Mouse (Mus musculus) frontal cortex, adult (tissue): Measurements from ENCODE around the gene Olfr1160.
"Not testable (repeated sequence)": the region's sequence is repeated elsewhere in the genome, so short reads cannot be mapped to it uniquely, and the experiment has no call there.

Experiments
- ATAC-seq: cut with Nextera tagmentation; 2 replicates; pipeline ENCODE4 v1.9.2; 2017; ENCODE audit warnings: mild to moderate bottlenecking, moderate library complexity, mixed read lengths; ENCODE audit not compliant: low TSS enrichment

The Olfr1160 gene

DNA sequence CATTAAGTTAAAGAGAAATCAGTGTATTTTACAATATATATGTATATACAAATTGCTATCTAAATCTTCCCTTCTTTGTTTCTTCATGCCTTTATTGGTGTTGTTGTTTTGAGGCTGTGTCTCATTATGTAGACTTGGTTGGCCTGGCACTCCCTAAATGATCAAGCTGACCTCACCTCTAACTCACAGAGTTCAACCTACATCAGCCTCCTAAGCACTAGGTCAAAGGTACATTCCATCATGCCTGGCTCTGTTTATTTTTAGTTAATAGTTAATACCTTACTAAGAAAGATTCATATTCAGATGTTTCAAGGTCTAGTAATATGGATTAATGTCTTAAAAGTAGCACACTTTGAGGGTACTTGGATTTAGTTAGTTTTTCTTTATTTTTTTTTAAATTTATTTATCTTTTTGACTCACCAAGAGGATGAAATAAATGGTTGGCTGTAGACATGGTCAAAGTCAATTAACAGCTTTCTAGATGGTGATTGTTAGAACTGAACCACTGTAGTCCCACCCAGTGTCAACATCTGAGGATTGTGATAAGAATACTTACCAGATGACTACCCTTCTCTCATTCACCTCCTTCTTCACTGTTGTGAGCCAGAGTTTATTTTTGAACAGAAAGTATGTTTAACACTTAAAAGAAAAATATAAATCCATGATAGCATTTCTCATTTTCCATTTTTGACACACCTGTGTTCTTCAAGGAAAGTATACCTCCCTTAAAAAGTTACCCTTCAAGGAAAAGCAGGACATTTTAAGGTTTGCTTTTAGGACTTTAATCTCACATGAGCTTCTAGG is at the start of gene Olfr1160:
TSS of gene Olfr1160 (minus strand) at position 754 of the 804 bp plus-strand sequence.
- no peak for ATAC-seq

DNA sequence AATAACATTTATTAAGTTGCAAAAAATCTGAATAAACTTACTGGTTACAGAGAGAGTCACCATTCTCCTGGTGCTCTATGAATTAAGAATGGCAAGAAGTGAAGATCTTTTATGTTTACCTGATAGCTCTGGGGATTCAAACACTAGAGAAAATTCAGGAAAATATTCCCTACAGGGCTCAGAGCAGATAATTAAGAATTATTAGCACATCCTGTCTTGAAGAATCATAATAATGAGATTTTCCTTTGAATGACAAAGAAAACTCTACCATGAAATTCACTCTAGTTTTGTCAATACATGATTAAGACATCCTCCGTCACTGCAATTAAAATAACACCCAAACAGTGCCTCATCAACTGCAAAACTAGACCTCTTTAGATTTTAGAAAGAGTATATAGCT is 43.0 kb upstream of the Olfr1160 start, which contains the start of gene Olfr1162:
TSS of gene Olfr1162 (minus strand) at position 101 of the 400 bp plus-strand sequence.
- no peak for ATAC-seq

DNA sequence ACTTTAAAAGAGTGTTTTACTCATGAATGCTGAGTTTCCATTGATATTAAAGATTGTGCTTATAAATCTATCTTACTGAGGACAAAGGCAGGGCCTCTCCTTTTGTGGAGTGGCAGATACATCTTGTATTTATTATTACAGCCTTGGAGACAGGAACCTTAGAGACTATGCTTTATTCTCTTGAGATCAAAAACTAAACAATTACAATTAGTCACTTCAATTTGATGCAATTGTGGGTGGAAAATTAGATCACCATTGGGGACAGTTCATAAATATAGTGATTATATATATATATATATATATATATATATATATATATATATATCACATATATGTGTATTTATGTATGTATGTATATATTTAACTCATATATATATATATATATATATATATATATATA is 29.5 kb upstream of the Olfr1160 start, which contains the start of gene Olfr73:
TSS of gene Olfr73 (minus strand) at position 101 of the 400 bp plus-strand sequence.
- ATAC-seq: no peak

DNA sequence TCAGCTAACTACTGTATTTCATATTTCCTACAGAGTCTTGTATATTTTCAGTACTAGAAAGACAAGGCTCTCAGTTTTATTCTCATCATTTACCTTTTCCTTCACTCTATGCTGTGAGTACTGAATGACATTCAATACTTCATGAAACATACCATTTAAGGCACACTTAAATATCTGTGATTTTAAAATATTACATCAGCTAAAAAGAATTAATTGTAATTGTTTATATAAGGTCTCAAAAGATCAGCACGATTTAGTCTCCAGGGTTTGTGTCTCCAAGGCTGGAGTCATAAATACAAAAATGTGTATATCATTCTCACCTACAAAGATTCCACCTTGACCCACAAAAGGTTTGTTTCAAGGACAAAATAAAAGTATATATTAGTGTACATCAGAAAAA is 14.4 kb upstream of the Olfr1160 start, which contains the start of gene Olfr1161:
TSS of gene Olfr1161 (plus strand) at position 301 of the 400 bp plus-strand sequence.
- ATAC-seq: not testable (repeated sequence)

DNA sequence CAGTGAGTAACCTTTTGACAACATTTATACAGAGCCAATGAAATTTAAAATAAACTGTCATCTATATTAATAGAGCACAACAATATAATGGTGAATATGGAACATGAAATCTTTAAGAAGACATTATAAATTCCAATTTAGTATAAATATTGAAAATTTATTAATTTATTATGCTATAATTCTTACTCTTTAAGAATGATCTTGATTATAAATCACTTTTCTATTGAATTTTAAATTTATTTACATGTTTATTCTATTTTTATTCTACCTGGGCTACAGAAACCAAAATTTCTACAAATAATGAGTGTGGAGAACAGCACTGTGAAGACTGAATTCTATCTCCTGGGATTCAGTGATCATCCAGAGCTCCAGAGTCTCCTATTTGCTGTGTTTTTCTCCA is 18.3 kb downstream of the Olfr1160 start, which contains the start of gene Olfr1158:
TSS of gene Olfr1158 (plus strand) at position 301 of the 400 bp plus-strand sequence.
- no peak for ATAC-seq

DNA sequence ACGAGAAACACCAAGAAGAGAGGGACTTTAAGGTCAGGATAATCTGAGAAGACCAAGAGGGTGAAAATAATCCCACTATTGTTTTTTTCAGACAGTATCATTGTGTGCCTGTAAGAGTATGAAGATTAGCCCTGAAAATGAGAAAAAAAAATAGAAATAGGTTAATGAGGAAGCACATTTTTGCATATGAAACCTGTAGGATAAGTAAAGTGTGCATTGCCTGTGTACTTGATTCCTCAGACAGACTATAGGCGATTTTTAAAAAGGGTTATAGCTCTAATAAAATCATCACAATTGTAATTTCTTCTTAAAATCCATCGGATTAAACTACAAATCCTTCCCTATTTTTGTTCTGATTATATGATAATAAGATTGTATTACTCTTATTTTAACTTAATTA is 33.5 kb downstream of the Olfr1160 start, which contains the start of gene Olfr74:
TSS of gene Olfr74 (minus strand) at position 101 of the 400 bp plus-strand sequence.
- no peak for ATAC-seq

DNA sequence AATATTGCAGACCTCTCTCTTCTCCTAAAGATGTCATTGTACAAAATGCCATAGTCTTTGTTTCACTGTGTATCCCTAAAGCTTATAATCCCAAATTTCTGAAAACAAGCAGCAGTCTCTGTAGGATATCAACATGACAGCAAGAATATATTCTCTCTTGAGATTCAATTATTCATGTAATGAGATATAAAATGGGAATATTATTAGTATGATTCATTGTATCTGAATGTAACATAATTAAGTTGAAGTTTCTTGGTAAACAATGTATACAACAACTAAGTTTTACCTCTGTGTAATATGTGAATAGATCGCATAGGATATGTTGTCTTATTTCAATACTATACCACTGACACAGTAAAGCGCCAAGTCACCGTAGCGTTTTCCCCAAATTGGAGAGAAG is 39.9 kb downstream of the Olfr1160 start, which contains the start of gene Olfr1157:
TSS of gene Olfr1157 (minus strand) at position 101 of the 400 bp plus-strand sequence.
- no peak for ATAC-seq

DNA sequence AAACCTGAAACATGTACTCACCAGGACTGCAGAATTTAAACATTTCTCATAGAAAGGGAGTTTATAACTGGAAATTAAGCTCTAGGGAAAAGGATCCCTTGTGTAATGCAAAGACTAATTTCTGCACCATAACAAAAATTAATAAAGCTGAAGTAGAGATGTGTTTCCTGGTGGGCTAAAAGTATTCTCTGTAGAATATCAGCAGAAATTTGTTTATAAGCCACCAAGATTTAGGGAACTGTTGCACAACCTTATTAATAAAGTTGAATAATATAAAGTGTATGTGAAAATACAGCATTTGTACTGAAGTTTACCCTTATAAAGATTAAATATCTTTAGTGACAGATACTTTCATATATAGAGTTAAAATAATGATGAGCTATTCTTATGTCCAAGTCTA is 55.1 kb downstream of the Olfr1160 start, which contains the start of gene Olfr1156:
TSS of gene Olfr1156 (minus strand) at position 101 of the 400 bp plus-strand sequence.
- no peak for ATAC-seq
